In genomic region chr5:96161263-96161577, GRCm38 (mm10) we compare ENCODE assay signal across 8 mouse cellular contexts. TPM values are rescaled to one million over a fixed set of nuclear protein-coding genes. Genes with fewer than 3 reads are reported as not detected.
DNase-seq lines count a peak whose midpoint lies in the region; ATAC-seq and TF ChIP-seq lines count a peak whose summit lies in the region.

No protein-coding gene starts in this region.

- no peak for TF ChIP-seq EP300 in heart, postnatal 0 days (IDR thresholded peaks at IDR 0.05; ENCODE audit: low read depth)

- peak overlapping the region; percentile 74 for H3K4me2 ChIP-seq in kidney, embryonic 15.5 days
- H3K4me2 ChIP-seq in heart, postnatal 0 days (ENCODE audit: low read depth, low read length): peak overlapping the region; percentile 94
- peak overlapping the region; percentile 75 for H3K4me2 ChIP-seq in midbrain, embryonic 12.5 days (replicated peaks)

- H3K9ac ChIP-seq in kidney, embryonic 15.5 days: peak overlapping the region; percentile 99
- H3K9ac ChIP-seq in heart, postnatal 0 days (replicated peaks; ENCODE audit: low read depth, low read length): peak overlapping the region; percentile 99
- peak overlapping the region; percentile 92 for H3K9ac ChIP-seq in midbrain, embryonic 12.5 days (replicated peaks)

- H3K9me3 ChIP-seq in kidney, embryonic 15.5 days (replicated peaks): no peaks in the 10 kb centered on the region
- H3K9me3 ChIP-seq in heart, postnatal 0 days (replicated peaks; ENCODE audit: control insufficient read depth, low read length): no peaks in the 10 kb centered on the region
- no peaks in the 10 kb centered on the region for H3K9me3 ChIP-seq in midbrain, embryonic 12.5 days

- no peaks in the 10 kb centered on the region for H3K36me3 ChIP-seq in kidney, embryonic 15.5 days
- no peaks in the 10 kb centered on the region for H3K36me3 ChIP-seq in heart, postnatal 0 days (replicated peaks; ENCODE audit: control insufficient read depth, insufficient read depth, low read length)
- H3K36me3 ChIP-seq in midbrain, embryonic 12.5 days: no peaks in the 10 kb centered on the region

- H3K27me3 ChIP-seq in kidney, embryonic 15.5 days: no peaks in the 10 kb centered on the region
- no peaks in the 10 kb centered on the region for H3K27me3 ChIP-seq in heart, postnatal 0 days (ENCODE audit: control insufficient read depth, insufficient read depth, low read length)
- no peaks in the 10 kb centered on the region for H3K27me3 ChIP-seq in midbrain, embryonic 12.5 days

- peaks cover 25% of the 10 kb centered on the region for H3K4me1 ChIP-seq in kidney, embryonic 15.5 days
- no peaks in the 10 kb centered on the region; the same call in 1 of the 2 replicates for H3K4me1 ChIP-seq in bone marrow, adult 2 months (ENCODE audit: control insufficient read depth, insufficient read depth, low read length)
- H3K4me1 ChIP-seq in heart, postnatal 0 days (ENCODE audit: control insufficient read depth, insufficient read depth): peaks cover 14% of the 10 kb centered on the region; the same call in 1 of the 2 replicates
- H3K4me1 ChIP-seq in midbrain, embryonic 12.5 days: peaks cover 12% of the 10 kb centered on the region

- peak overlapping the region; percentile 99 for H3K4me3 ChIP-seq in kidney, embryonic 15.5 days (replicated peaks)
- peak overlapping the region; percentile 89 for H3K4me3 ChIP-seq in bone marrow, adult 2 months (replicated peaks; ENCODE audit: control insufficient read depth, low read depth, low read length)
- peak overlapping the region; percentile 78 for H3K4me3 ChIP-seq in heart, postnatal 0 days (ENCODE audit: low read depth, low read length)
- H3K4me3 ChIP-seq in midbrain, embryonic 12.5 days: peak overlapping the region; percentile 84

- peak; percentile 30 for ATAC-seq in kidney, embryonic 15.5 days (replicated peaks; ENCODE audit: low FRiP score)
- no peak for ATAC-seq in heart, postnatal 0 days (ENCODE audit: insufficient read depth, low read depth)
- peak; percentile 17 for ATAC-seq in midbrain, embryonic 12.5 days (ENCODE audit: low FRiP score, low read depth)
- ATAC-seq in granulocyte monocyte progenitor cell, adult 5-6 weeks (replicated peaks; ENCODE audit: poor library complexity, severe bottlenecking): no peak

- no peak for TF ChIP-seq CTCF in bone marrow, adult 2 months (IDR thresholded peaks at IDR 0.05; ENCODE audit: control insufficient read depth, insufficient read depth, low read length)
- no peak for TF ChIP-seq CTCF in heart, postnatal 0 days (IDR thresholded peaks at IDR 0.05; ENCODE audit: low read depth)

- no peak for TF ChIP-seq POLR2A in bone marrow, adult 2 months (IDR thresholded peaks at IDR 0.05; ENCODE audit: borderline replicate concordance, control insufficient read depth, low read depth, low read length)

- DNase-seq in kidney, postnatal 4 days: no peak
- DNase-seq in heart, postnatal 0 days (ENCODE audit: low spot score): no peak
- no peak for DNase-seq in ovary, postnatal 10 days (ENCODE audit: low spot score)
- no peak for DNase-seq in layer of hippocampus, postnatal 36 days

- peak overlapping the region; percentile 99 for H3K27ac ChIP-seq in kidney, embryonic 15.5 days
- H3K27ac ChIP-seq in bone marrow, adult 2 months (ENCODE audit: control insufficient read depth, insufficient read depth, low read depth, low read length, poor library complexity): peak overlapping the region; percentile 98
- peak overlapping the region; percentile 97 for H3K27ac ChIP-seq in heart, postnatal 0 days (ENCODE audit: low read depth)
- H3K27ac ChIP-seq in midbrain, embryonic 12.5 days (replicated peaks): peak overlapping the region; percentile 99

- WGBS in kidney, embryonic 15.5 days: under 1% methylated on average over 33 of the region's 45 CpGs
- WGBS in bone marrow, adult 2 months: under 1% methylated on average over 43 of the region's 45 CpGs
- WGBS in heart, postnatal 0 days: 2% methylated on average over 30 of the region's 45 CpGs
- WGBS in midbrain, embryonic 12.5 days: under 1% methylated on average over 24 of the region's 45 CpGs

RNA-seq across cellular contexts. Expression of gene Cnot6l, which starts 2.8 kb away (rescaled TPM):
- polyA plus RNA-seq in kidney, embryonic 15.5 days (2015; fragmentation: Nextera tagmentation; extraction: Ambion mirVana): 21.4 and 27.6 TPM in 2 replicates
- 8.1 and 11.9 TPM in 2 replicates for polyA plus RNA-seq in bone marrow, adult 2 months (2011; ENCODE audit: insufficient read depth, insufficient read length, low replicate concordance, missing spikeins)
- total RNA-seq in heart, postnatal 0 days (2014; rRNA removed; ENCODE audit: low replicate concordance): 17.6 and 22.3 TPM in 2 replicates
- polyA plus RNA-seq in heart, postnatal 0 days (2015; fragmentation: Nextera tagmentation; extraction: Ambion mirVana): 17.0 and 17.9 TPM in 2 replicates
- polyA plus RNA-seq in midbrain, embryonic 12.5 days (2016; fragmentation: Nextera tagmentation; extraction: Ambion mirVana): 12.4 and 16.8 TPM in 2 replicates
- 77.2 and 102 TPM in 2 replicates for total RNA-seq in granulocyte monocyte progenitor cell, adult 5-6 weeks (2014; fragmentation: Nextera tagmentation)
- total RNA-seq in granulocyte monocyte progenitor cell, adult 5-6 weeks (2017): 60.2 and 77.5 TPM in 2 replicates
- total RNA-seq in layer of hippocampus, postnatal 36 days (2021): 10 to 100 TPM; 72.8 to 87.4 TPM

RNA-seq across cellular contexts. Expression of gene Mrpl1, which starts 48.1 kb away (rescaled TPM):
- 24.0 and 26.2 TPM in 2 replicates for polyA plus RNA-seq in kidney, embryonic 15.5 days (2015; fragmentation: Nextera tagmentation; extraction: Ambion mirVana)
- polyA plus RNA-seq in bone marrow, adult 2 months (2011; ENCODE audit: insufficient read depth, insufficient read length, low replicate concordance, missing spikeins): 6.7 and 6.8 TPM in 2 replicates
- total RNA-seq in heart, postnatal 0 days (2014; rRNA removed; ENCODE audit: low replicate concordance): 16.0 and 18.3 TPM in 2 replicates
- 29.6 and 29.7 TPM in 2 replicates for polyA plus RNA-seq in heart, postnatal 0 days (2015; fragmentation: Nextera tagmentation; extraction: Ambion mirVana)
- polyA plus RNA-seq in midbrain, embryonic 12.5 days (2016; fragmentation: Nextera tagmentation; extraction: Ambion mirVana): 20.5 and 22.5 TPM in 2 replicates
- 22.2 and 22.6 TPM in 2 replicates for total RNA-seq in granulocyte monocyte progenitor cell, adult 5-6 weeks (2014; fragmentation: Nextera tagmentation)
- total RNA-seq in granulocyte monocyte progenitor cell, adult 5-6 weeks (2017): 51.1 and 57.3 TPM in 2 replicates
- 10 to 100 TPM; 15.8 to 17.3 TPM for total RNA-seq in layer of hippocampus, postnatal 36 days (2021)

Comparison
In these comparisons a context has a peak if more than half of its experiments do, and no peak if none do; other contexts are left out.
1. ATAC-seq: peak in kidney, embryonic 15.5 days (single experiment) and midbrain, embryonic 12.5 days (single experiment); none in heart, postnatal 0 days (single experiment) and granulocyte monocyte progenitor cell, adult 5-6 weeks (single experiment).
2. Peak in every context shown above with its lines, with median percentiles within 50 percentile points of each other: H3K27ac ChIP-seq, H3K4me2 ChIP-seq, H3K4me3 ChIP-seq and H3K9ac ChIP-seq.